Mouse (Mus musculus): ENCODE measurements around the gene Prn.

- TF ChIP-seq SRF (IDR thresholded peaks at IDR 0.05; ENCODE audit: control insufficient read depth, insufficient read length, low read depth) (no peak), POLR2A (IDR thresholded peaks at IDR 0.05; ENCODE audit: insufficient read length, low read depth) (no peak), E2F4 (IDR thresholded peaks at IDR 0.05; ENCODE audit: insufficient read depth) (no peak), TCF12 (IDR thresholded peaks at IDR 0.05; ENCODE audit: insufficient read depth, poor library complexity, severe bottlenecking) (no peak), USF1 (IDR thresholded peaks at IDR 0.05; ENCODE audit: low read depth) (no peak)
These were observed 83.4 kb downstream of the Prn start for GRCm38 (mm10) chr2:131993151-131993550.
